Mouse (Mus musculus) adrenal gland, postnatal 4 days (tissue): Measurements from ENCODE around the gene Fbxl17. TPM values are rescaled to one million over a fixed set of nuclear protein-coding genes. Genes with fewer than 3 reads are reported as not detected.

Source experiments
- DNase-seq, 2 experiments: peaks; one replicate each; pipeline ENCODE4 v3.0.0; 2021 to 2022; ENCODE audit warnings: low spot score in 2 of 2, mixed read lengths in 2 of 2
- total RNA-seq, 2 experiments: library from RNA; stranded (reverse); gene quantifications; 2 replicates each; pipeline ENCODE4 v1.2.3; 2021

Fbxl17 gene
- total RNA-seq, 2 experiments from 2014 or later, result 40.3 to 44.5 TPM

DNA sequence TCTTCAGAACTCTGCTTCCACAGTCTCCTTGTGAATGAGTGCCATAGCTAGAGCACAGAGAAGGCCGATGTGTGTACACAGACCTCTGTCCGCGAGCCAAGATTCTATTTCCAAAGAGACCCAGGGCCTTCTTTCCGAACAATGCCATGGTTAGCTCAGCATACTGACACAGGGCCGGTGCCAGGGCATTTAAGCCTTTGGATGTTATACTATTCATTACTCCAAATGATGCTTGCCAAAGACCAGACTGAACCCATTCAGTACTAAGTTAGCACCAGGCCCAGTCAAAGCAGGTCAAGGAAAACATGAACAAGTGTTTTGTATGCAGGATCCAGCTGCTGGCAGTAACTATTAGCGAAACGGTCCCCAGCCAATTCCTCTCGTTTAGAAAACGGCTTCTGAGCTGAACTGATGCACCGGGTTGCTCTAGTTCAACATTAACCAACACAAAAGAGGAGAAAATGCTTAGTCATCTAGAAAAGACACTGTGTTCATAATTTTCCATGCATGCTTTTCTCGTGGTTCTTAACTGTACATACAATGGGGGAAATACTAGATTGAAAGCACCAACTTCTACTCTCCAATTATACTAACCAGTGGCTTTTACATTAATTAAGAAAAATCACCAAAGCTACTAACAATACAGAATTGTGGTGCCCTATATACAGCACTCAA is 214.4 kb downstream of the Fbxl17 start:
- no peak for DNase-seq

DNA sequence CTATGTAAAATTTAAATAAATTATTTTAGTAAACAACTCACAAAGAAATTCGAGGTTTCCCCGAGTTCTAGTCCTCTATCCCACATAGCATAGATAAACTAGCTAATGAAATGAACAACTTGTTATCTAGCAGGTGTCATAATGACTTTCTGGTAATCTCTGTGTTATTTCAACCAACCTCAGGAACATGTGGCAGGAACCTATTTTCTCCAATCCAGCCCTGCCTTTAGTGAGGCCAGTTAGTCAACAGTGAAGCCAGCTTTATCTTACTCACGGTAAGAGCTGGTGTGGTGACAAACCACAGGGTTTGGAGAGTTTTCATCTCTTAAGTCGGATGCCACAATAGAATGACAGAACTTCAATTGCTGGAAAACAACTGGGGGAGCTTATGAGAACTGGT is 215.7 kb downstream of the Fbxl17 start:
- no peak for DNase-seq

- DNase-seq, result no peak
These were observed 217.8 kb downstream of the Fbxl17 start for GRCm38 (mm10) chr17:63282004-63282403.

- DNase-seq, result no peak
These were observed 218.8 kb downstream of the Fbxl17 start for GRCm38 (mm10) chr17:63280990-63281389.

DNA sequence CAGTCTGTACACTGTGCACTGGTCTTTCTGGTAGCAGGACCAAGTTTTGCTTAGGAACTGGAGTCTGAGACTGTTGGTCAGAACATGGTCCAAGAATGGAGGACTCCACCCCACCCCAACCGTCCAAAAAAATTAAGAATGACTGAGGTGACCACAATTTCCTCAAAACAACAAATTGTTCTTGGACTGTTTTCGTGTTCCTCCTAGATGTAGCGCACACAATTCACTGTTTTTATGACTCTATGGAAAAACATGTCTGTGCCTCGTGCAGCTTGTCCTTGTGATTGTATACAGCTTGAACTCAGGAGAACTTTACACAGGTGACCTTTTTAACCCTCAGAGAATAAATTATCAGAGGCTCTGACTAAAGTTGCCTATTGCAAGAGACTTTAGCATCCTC is 220.7 kb downstream of the Fbxl17 start:
- no peak for DNase-seq

DNA sequence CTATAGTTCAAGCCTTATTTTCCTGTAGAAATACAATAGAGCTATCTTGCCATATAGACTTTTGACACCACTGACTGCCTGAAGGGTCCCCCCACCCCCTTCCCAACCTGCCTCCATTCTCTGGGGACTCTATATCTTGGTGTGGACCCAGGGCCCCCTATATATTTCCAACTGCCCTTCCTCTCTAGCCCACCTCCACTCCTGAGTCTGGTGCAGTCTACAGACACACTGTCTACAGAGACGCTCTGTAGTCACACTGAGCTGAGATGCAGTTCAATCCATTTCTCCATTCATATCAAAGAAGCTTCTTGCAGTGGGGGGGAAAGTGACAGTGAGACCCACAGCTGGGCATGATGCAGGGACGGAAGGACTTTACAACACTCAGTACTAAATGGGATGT is 226.5 kb downstream of the Fbxl17 start:
- DNase-seq, result no peak

GRCm38 (mm10) chr17:63272914-63273313 is 226.9 kb downstream of the Fbxl17 start:
- DNase-seq, result no peak

DNA sequence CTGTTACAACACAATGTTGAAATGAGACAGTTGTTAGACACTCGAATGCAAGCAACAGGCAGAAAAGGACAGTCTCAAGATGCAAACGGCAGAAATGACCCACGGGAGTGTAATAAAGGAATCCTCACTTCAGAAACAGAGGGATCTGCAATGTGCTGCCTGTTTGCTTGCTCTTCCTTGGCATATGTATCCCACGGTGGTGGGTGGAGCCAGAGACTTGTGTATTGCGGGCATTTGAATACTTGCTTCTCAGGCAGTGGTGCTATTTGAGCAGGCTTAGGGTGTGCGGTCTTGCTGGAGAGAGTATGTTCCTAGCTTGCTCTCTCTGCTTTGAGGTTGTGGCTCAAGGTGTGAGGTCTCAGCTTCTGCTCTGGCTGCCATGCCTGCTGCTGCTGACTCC is 228.8 kb downstream of the Fbxl17 start:
- DNase-seq, result no peak

DNA sequence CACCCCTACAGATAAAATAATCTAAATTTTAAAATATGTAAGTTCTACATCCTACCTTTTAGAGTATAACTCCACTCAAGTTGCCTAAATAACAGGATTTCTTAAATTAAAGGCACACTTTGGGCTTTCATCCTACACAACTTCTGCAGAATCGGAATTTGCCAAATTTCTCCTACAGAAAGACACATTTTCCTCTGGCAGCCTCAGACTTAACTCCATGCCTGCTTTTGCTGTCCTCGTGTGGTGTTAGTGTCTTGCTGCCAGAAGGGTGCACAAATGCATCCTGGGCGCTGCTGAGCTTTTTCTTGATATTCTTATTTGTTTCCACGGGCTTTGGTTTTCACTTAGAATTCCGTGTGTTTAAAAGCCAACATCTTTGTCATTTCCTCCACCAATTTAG is 229.3 kb downstream of the Fbxl17 start:
- DNase-seq, result no peak

DNA sequence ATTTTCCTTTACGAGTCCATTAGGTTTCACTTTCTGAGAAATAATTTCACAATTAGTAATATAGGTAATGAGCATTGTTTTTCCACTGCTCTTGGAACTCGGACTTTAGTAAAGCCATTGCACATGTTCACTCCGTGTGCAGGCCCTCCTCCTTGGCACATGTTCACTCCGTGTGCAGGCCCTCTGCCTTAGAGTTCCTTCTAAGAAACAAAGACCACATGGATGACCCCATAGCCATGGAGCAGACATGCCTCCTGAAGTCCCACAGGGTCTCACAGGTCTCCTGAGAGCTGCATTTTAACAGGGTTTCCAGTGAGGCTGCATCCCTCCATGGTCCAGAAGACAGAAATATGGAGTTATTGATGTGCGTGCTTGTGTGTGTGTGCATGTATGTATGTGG is 237.1 kb downstream of the Fbxl17 start:
- DNase-seq, result no peak

DNA sequence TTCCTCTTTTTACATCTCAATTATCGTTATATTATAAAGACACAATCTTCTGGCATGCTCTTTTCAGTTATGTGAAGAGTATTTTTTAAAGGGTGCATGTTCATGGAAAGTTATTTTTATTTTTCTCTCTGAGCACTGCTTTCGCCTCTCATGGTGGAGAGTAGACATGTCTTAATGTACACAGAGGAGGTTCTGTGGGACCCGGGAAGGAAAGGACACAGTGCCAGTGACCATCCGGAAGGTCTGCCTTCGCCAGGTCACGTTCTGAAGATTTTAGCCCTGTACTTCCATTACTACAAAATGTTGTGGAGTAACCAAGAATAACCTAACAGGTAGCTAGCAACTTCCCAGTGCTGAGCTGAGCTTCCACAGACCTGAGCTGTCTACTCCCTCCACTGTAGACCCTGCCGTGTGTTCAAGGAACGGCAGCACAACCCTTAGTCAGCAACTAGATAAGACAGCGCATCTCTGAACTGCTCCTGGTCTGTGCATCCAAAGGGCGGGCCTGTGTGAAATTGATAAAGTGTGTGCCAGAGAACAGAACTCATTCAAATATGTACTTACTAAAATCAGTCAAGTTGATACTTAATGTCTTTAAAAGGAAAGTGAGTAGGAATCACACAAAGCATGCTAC is 238.2 kb downstream of the Fbxl17 start:
- no peak for DNase-seq

DNA sequence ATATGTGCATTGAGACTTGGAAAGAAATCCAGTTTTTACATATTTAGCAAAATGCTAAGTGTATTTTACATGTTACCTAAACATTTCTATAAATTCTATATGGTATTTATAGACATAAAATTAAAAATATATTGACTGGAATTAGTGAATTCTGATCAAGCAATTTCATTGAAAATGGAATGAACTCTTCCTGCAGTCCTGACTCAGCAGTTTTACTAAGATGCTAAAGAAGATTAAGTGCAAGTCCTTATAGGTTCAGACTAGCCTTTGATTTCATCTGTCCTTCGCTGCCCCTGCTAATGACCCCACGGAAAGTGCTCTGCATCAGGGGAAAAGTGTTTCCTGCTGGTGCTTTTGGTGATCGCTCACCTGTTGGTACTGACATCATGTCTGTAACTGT is 240.7 kb downstream of the Fbxl17 start:
- no peak for DNase-seq

DNA sequence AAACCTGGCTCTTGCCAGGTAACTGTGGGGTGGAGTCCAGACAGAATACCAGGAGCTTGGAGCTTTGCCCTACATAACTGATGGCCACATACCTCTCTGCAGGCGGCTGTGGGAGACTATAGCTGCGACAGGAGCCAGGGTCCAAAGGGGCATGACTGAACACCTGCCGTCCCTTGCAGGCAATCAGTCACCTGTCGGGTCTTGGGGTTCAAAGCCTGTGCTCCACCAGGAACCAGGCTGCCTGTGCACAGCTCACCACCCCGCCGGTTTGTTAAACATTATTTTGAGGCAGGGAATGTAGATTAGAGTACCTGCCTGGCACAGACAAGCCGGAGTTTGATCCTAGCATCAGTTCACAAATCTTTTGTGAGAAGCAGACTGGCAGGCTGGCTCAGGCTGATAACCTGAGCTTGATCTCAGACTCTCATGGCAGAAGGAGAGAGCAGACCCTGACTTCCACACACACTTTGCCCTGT is 253.6 kb downstream of the Fbxl17 start:
- DNase-seq, result no peak

DNA sequence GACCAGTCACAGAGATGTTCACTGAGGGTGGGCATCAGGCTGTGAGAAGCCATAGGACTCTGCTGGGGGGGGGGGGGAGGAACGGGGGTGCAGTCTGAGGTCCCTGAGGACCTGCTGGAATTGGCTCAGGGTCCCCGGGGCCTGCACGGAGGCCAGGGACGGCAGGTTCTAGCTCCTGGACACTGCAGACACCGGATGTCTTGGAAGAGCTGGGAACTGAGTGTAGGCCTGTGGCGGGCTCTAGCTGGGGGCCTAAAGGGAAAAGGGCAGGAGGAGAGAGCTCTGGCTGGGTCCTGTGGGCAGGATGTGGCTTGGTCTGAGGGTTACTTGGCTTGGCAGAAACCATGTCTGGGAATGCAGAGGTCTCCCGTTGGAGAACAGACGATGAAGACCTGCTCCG is 254.3 kb downstream of the Fbxl17 start:
- no peak for DNase-seq

DNA sequence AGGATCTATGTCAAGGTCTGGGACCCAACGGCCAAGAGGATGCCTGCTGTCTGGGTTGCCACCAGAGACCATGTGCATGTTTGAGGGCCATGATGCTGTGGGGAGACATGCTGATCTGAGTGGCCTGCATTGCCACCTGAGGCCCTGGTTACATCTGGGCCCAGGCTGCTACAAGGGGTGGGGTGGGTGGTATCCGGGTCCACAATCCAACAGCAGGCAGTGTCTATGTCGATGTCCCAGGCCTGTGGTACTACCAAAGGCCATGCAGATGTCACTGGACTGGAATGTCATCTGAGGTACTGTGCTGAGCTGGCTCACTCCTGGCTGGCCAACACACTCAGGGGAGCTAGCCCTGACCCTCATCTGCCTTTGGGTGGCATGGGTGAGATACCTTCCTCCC is 257.1 kb downstream of the Fbxl17 start:
- no peak for DNase-seq

DNA sequence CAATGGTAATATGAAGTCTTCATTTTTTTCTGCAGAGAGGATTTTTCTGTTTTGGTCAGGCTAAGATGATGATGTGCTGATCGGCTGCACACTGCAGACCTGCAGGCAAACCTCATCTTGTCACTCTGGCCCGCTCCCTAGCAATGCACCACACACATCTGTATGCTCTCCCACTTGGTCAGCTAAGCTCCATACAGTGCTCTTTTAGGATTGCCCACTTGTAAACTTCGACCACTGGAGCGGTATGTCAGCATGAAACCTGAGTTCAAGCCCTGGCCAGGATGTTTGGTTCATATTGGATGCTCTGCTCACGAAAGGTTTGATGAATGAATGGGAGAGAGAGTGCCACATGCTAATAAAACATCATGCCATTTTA is 259.1 kb downstream of the Fbxl17 start:
- no peak for DNase-seq

DNA sequence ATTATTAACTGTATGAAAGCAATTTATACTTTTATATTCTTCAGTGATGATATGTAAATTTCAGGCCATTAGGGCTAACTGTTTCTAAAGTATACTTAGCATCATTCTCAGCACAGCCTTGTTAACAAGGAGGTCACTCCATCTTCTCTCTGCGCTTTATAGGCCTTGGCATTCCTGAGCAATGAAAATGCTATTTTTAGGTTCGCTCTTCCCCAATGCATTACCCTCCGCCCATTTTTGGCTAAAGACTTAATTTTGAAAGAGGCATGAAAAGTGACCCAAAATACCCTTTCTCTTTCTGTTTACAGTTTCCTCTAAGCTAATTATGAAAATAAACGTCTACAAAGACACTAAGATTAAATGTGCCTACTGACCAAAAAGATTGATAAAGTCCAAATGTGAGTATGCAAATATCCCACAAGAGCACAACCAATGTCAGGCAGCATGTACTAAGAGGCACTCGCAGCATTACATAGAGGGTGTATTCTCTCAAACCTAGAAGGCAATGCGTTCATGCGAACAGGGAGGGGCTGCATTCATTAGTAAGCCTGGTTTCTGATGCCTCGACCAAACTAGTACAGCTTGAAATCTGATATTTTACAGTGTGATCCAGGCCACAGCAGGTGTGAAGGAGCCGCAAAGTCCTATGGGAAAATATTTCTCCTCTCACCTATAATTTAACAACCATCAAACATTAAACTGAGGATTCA is 259.6 kb downstream of the Fbxl17 start:
- DNase-seq, result no peak

- DNase-seq, result no peak
These were observed 263.0 kb downstream of the Fbxl17 start for GRCm38 (mm10) chr17:63236846-63237245.

- no peak for DNase-seq
These were observed 263.6 kb downstream of the Fbxl17 start for GRCm38 (mm10) chr17:63236221-63236620.

DNA sequence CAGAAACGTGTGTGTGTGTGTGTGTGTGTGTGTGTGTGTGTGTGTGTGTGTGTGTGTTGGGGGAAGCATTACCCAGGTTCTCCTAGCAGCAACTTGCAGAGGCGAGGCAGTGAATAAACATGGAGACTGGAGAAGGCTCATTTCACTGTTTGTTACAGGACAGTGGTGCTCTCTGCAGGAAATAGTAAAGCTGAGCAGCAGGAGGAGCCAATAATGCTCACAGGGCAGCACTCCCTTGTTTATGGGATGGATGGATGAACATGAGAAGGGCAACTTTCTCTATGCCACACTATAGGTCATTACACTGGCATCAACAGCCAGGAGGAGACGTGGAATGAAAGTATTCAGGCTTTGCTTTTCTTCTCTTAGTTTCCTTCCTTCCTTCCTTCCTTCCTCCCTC is 264.0 kb downstream of the Fbxl17 start:
- no peak for DNase-seq

GRCm38 (mm10) chr17:63229111-63229510 is 270.7 kb downstream of the Fbxl17 start:
- DNase-seq, result no peak

DNA sequence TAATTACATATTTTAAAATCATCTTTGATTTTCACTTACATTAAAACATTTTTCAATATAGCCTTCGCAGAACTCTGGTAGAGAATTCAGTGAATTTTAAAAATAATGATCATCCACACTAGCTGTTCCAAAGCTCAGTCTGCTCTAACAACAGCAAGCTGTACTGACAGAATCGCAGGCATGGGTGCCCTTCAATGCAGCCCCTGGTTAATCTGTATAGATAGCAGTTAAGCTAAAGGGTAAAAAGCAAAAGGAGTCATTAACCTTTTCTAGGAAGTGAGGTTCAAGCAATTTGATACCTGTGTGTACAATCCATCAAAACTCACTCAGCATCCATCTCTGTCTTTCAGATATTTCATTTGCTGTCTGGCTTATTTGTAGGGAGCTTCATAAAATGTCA is 273.4 kb downstream of the Fbxl17 start:
- DNase-seq, result no peak

- DNase-seq, result no peak
These were observed 273.9 kb downstream of the Fbxl17 start for GRCm38 (mm10) chr17:63225959-63226358.
